Mouse (Mus musculus) hindbrain, embryonic 15.5 days (tissue): Measurements from ENCODE around the gene Tmem91. TPM values are rescaled to one million over a fixed set of nuclear protein-coding genes. Genes with fewer than 3 reads are reported as not detected.

ENCODE experiments used
- ATAC-seq: fragments of 200-750 bp; cut with Nextera tagmentation; 2 replicates; pipeline ENCODE4 v1.8.0; 2017; ENCODE audit warnings: low read depth, moderate number of reproducible peaks, moderate TSS enrichment; ENCODE audit not compliant: low FRiP score
- H3K27ac ChIP-seq: fragments of 300-500 bp; sonication (generic); replicated peaks from 2 replicates; pipeline ENCODE4 v1.5.1; 2015; ENCODE audit warnings: mild to moderate bottlenecking, inconsistent platforms
- H3K27me3 ChIP-seq: fragments of 300-500 bp; sonication (generic); 2 replicates; pipeline ENCODE4 v1.6.1; 2015; ENCODE audit warnings: control low read depth, inconsistent platforms
- H3K36me3 ChIP-seq: fragments of 300-500 bp; sonication (generic); 2 replicates; pipeline ENCODE4 v1.6.1; 2015; ENCODE audit warnings: control low read depth, inconsistent platforms
- H3K4me1 ChIP-seq: fragments of 300-500 bp; sonication (generic); replicated peaks from 2 replicates; pipeline ENCODE4 v1.6.1; 2015; ENCODE audit warnings: control low read depth, inconsistent platforms
- H3K4me2 ChIP-seq: fragments of 300-500 bp; sonication (generic); 2 replicates; pipeline ENCODE4 v1.6.1; 2015; ENCODE audit warnings: moderate library complexity, mild to moderate bottlenecking, inconsistent platforms
- H3K4me3 ChIP-seq: fragments of 300-500 bp; sonication (generic); 2 replicates; pipeline ENCODE4 v1.5.1; 2015; ENCODE audit warnings: mild to moderate bottlenecking, inconsistent platforms
- H3K9ac ChIP-seq: fragments of 300-500 bp; sonication (generic); 2 replicates; pipeline ENCODE4 v1.6.1; 2015; ENCODE audit warnings: inconsistent platforms
- H3K9me3 ChIP-seq: fragments of 300-500 bp; sonication (generic); 2 replicates; pipeline ENCODE4 v1.6.1; 2016; ENCODE audit warnings: control low read depth, inconsistent platforms
- WGBS: fragments of 180-500 bp; shearing (Covaris S2); methylation state at CpG from one replicate; pipeline ENCODE4 v1.1.7; 2015; 5-methylcytosine and 5-hydroxymethylcytosine counted together
- polyA plus RNA-seq: library from polyadenylated mRNA; unstranded; fragments of >200 nt; fragmentation: Nextera tagmentation; extraction: Ambion mirVana; gene quantifications from 2 replicates; pipeline ENCODE4 v1.2.1, GENCODE M21; 2015

Tmem91 gene
- polyA plus RNA-seq, 1 experiment from 2014 or later = 72.7 TPM

GRCm38 (mm10) chr7:25710519-25711130 lies 35.7 kb upstream of the Tmem91 start:
- peak overlapping the region; percentile 8; the same call in 1 of the 2 replicates for H3K4me2 ChIP-seq
- no peak overlapping the region for H3K4me3 ChIP-seq
- no peak overlapping the region for H3K27ac ChIP-seq
- H3K9me3 ChIP-seq = no peaks in the 10 kb centered on the region
- 18% methylated on average over 7 of the region's 7 CpGs for WGBS
- H3K27me3 ChIP-seq = no peaks in the 10 kb centered on the region
- ATAC-seq = 0 out of 2 replicates have a peak, but pooled peaks have one; percentile 16
- H3K4me1 ChIP-seq = peaks cover 17% of the 10 kb centered on the region
- H3K9ac ChIP-seq = 0 out of 2 replicates have a peak overlapping the region, but pooled peaks have one; percentile 17
- peaks cover 27% of the 10 kb centered on the region for H3K36me3 ChIP-seq

GRCm38 (mm10) chr7:25709961-25710360 lies 35.0 kb upstream of the Tmem91 start:
- peak overlapping the region; percentile 8; the same call in 1 of the 2 replicates for H3K4me2 ChIP-seq
- H3K9me3 ChIP-seq = no peaks in the 10 kb centered on the region
- no peak overlapping the region for H3K4me3 ChIP-seq
- no peak for ATAC-seq
- peaks cover 19% of the 10 kb centered on the region for H3K4me1 ChIP-seq
- H3K36me3 ChIP-seq = peaks cover 20% of the 10 kb centered on the region
- no peaks in the 10 kb centered on the region for H3K27me3 ChIP-seq
- H3K9ac ChIP-seq = no peak overlapping the region
- H3K27ac ChIP-seq = no peak overlapping the region
- 20% methylated on average over 12 of the region's 12 CpGs for WGBS

- 70% methylated on average over 15 of the region's 15 CpGs for WGBS
- H3K27ac ChIP-seq = 0 out of 2 replicates have a peak overlapping the region, but pooled peaks have one; percentile 6
Observed at GRCm38 (mm10) chr7:25707581-25708292, 32.8 kb upstream of the Tmem91 start.

DNA sequence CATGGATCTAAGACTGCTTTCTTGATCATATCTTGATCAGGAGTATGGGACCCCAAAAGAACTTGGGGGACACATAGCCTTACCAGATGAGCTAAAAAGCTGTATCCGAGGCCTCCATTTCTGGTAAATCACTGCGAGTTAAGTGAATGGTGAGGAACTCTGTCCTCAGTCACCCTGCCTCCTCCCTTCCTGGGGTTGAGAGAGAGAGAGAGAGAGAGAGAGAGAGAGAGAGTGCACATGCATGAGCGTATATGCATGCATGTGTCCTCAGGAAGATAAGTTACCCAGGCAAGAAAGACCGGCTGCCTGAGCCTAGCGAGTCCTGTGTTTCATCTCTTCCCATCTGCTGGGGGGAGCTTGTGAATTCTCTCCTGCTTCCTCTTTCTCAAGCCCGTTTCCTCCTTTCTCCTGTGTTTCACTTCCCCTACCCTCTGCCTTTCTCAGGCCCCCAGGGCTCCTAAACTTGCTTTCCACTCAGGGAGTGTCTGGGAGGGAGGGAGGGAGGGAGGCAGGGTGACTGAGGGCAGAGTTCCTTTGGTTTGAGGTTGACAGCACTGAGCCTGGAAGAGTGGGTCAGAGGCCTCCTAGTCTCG lies 31.7 kb upstream of the Tmem91 start:
- Histone ChIP-seq H3K36me3 (no peaks in the 10 kb centered on the region), H3K4me1 (peaks cover 32% of the 10 kb centered on the region), H3K9me3 (no peaks in the 10 kb centered on the region), H3K27me3 (no peaks in the 10 kb centered on the region), H3K27ac (no peak overlapping the region), H3K4me2 (no peak overlapping the region), H3K4me3 (no peak overlapping the region), H3K9ac (no peak overlapping the region)
- WGBS = 59% methylated on average over 7 of the region's 7 CpGs
- ATAC-seq = no peak

More at GRCm38 (mm10) chr7:25707581-25708292, 32.8 kb upstream of the Tmem91 start:
- H3K4me3 ChIP-seq = no peak overlapping the region
- no peak overlapping the region for H3K4me2 ChIP-seq
- no peaks in the 10 kb centered on the region for H3K27me3 ChIP-seq
- peaks cover 1% of the 10 kb centered on the region; the same call in 1 of the 2 replicates for H3K36me3 ChIP-seq
- peaks cover 32% of the 10 kb centered on the region for H3K4me1 ChIP-seq
- H3K9me3 ChIP-seq = no peaks in the 10 kb centered on the region
- ATAC-seq = no peak
- H3K9ac ChIP-seq = no peak overlapping the region

DNA sequence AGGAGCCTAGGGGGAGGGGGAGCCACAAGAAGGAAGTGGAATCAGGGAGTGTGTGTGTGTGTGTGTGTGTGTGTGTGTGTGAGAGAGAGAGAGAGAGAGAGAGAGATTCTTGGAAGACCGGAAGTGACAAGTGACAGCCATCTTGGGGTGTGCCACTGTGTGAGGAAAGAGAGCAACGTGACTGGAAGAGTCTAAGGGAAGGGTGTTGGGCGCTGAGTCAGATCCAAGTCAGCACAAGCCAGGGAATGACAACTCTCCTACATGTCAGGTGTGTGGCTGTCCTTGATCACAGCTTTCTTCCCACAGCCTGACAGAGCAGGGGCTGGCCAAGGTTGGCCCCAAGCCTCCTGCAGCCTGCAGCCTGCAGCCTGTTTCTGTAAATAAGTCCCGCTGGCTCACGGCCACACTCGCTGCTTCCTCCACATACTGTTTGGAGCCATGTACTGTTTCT lies 30.9 kb upstream of the Tmem91 start:
- Histone ChIP-seq H3K4me1 (peaks cover 28% of the 10 kb centered on the region), H3K27me3 (no peaks in the 10 kb centered on the region), H3K4me3 (no peak overlapping the region), H3K4me2 (peak overlapping the region; percentile 77; the same call in 1 of the 2 replicates), H3K36me3 (no peaks in the 10 kb centered on the region), H3K9ac (no peak overlapping the region), H3K9me3 (no peaks in the 10 kb centered on the region), H3K27ac (0 out of 2 replicates have a peak overlapping the region, but pooled peaks have one; percentile 3)
- 53% methylated on average over 6 of the region's 6 CpGs for WGBS
- no peak for ATAC-seq

- peak overlapping the region; percentile 77 for H3K4me2 ChIP-seq
- no peaks in the 10 kb centered on the region for H3K36me3 ChIP-seq
- ATAC-seq = peak; percentile 54; the same call in 1 of the 2 replicates
- H3K4me3 ChIP-seq = peak overlapping the region; percentile 39
- H3K27me3 ChIP-seq = no peaks in the 10 kb centered on the region
- 10% methylated on average over 33 of the region's 37 CpGs for WGBS
- H3K9ac ChIP-seq = peak overlapping the region; percentile 49
- H3K4me1 ChIP-seq = peaks cover 18% of the 10 kb centered on the region
- H3K27ac ChIP-seq = no peak overlapping the region
- H3K9me3 ChIP-seq = no peaks in the 10 kb centered on the region
Observed at GRCm38 (mm10) chr7:25704716-25705364, 29.9 kb upstream of the Tmem91 start.

DNA sequence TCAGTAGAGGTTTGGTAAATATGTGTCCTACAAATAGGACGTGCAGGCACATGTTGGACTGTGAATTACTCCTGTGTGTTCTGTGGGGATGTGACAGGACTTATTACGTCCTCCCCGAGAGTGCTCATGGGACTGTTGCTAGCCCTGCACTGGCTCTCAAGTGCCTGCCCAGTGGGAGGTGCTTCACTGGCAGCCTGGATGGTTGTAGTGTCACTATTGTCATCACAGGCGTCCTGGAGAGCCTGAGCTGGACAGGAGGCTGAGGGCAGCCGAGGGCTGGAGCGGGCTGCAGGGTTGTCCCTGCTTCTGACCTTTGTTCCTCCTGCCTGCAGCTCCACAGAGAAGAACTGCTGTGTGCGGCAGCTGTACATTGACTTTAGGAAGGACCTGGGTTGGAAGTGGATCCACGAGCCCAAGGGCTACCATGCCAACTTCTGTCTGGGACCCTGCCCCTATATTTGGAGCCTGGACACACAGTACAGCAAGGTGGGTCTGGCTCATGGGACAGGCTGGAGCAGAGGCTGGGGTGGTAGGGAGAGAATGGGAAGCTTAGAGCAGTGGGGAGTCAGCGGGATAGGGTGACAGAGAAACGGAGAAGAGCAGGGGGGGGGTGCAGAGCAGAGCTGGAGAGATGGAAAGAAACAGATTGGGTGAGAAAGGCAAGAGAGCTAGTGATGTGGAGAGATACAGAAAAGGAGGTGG lies 29.0 kb upstream of the Tmem91 start:
- peak overlapping the region; percentile 39; the same call in 1 of the 2 replicates for H3K4me3 ChIP-seq
- H3K9ac ChIP-seq = no peak overlapping the region
- WGBS = 23% methylated on average over 10 of the region's 10 CpGs

GRCm38 (mm10) chr7:25702350-25702749 lies 27.4 kb upstream of the Tmem91 start:
- no peak overlapping the region for H3K9ac ChIP-seq
- H3K4me3 ChIP-seq = no peak overlapping the region
- ATAC-seq = no peak
- WGBS = 97% methylated on average over 2 of the region's 2 CpGs
- no peaks in the 10 kb centered on the region for H3K9me3 ChIP-seq
- H3K27ac ChIP-seq = no peak overlapping the region
- H3K36me3 ChIP-seq = no peaks in the 10 kb centered on the region
- H3K27me3 ChIP-seq = no peaks in the 10 kb centered on the region
- H3K4me2 ChIP-seq = no peak overlapping the region
- H3K4me1 ChIP-seq = peaks cover 15% of the 10 kb centered on the region

More for the DNA sequence above, 29.0 kb upstream of the Tmem91 start:
- Histone ChIP-seq H3K4me1 (peaks cover 15% of the 10 kb centered on the region), H3K27me3 (no peaks in the 10 kb centered on the region), H3K4me2 (peak overlapping the region; percentile 77), H3K36me3 (no peaks in the 10 kb centered on the region), H3K27ac (no peak overlapping the region), H3K9me3 (no peaks in the 10 kb centered on the region)
- ATAC-seq = 0 out of 2 replicates have a peak, but pooled peaks have one; percentile 10

- Histone ChIP-seq H3K27ac (no peak overlapping the region), H3K9me3 (no peaks in the 10 kb centered on the region), H3K27me3 (no peaks in the 10 kb centered on the region), H3K4me2 (no peak overlapping the region), H3K4me3 (no peak overlapping the region), H3K36me3 (no peaks in the 10 kb centered on the region), H3K9ac (no peak overlapping the region), H3K4me1 (peaks cover 15% of the 10 kb centered on the region)
- WGBS = 74% methylated on average over 12 of the region's 12 CpGs
- ATAC-seq = no peak
Observed at GRCm38 (mm10) chr7:25700732-25701131, 25.8 kb upstream of the Tmem91 start.

- Histone ChIP-seq H3K4me2 (no peak overlapping the region), H3K9ac (no peak overlapping the region), H3K27ac (no peak overlapping the region), H3K9me3 (no peaks in the 10 kb centered on the region), H3K4me3 (no peak overlapping the region), H3K27me3 (no peaks in the 10 kb centered on the region), H3K36me3 (no peaks in the 10 kb centered on the region), H3K4me1 (peaks cover 12% of the 10 kb centered on the region)
- no peak for ATAC-seq
- WGBS = 53% methylated on average over 13 of the region's 13 CpGs
Observed at GRCm38 (mm10) chr7:25699851-25700250, 24.9 kb upstream of the Tmem91 start.

DNA sequence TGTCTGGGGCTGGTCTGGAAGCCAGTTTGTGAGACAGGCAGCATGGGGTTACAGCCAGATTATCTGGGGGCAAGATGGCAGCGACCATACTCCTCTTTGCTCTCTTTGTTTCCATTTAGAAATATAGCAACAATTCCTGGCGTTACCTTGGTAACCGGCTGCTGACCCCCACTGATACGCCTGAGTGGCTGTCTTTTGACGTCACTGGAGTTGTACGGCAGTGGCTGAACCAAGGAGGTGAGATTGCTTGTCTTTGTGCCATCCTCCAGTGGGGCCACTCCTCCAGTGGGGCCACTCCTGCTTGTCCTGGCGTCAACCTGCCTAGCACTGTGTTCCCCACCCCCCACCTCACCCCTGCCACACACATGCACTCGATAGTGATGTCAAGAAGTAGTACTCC lies 19.1 kb upstream of the Tmem91 start:
- H3K4me2 ChIP-seq = no peak overlapping the region
- H3K9me3 ChIP-seq = no peaks in the 10 kb centered on the region
- H3K9ac ChIP-seq = no peak overlapping the region
- WGBS = 45% methylated on average over 8 of the region's 8 CpGs
- H3K4me1 ChIP-seq = peaks cover 5% of the 10 kb centered on the region
- peaks cover 24% of the 10 kb centered on the region for H3K27me3 ChIP-seq
- H3K4me3 ChIP-seq = no peak overlapping the region
- peak; percentile 38; the same call in 1 of the 2 replicates for ATAC-seq
- H3K27ac ChIP-seq = no peak overlapping the region
- H3K36me3 ChIP-seq = no peaks in the 10 kb centered on the region
